Mouse (Mus musculus): Measurements from ENCODE around the gene Fam131a. TPM values are rescaled to one million over a fixed set of nuclear protein-coding genes. Genes with fewer than 3 reads are reported as not detected.
"Not testable (repeated sequence)": the region's sequence is repeated elsewhere in the genome, so short reads cannot be mapped to it uniquely, and the experiment has no call there.

Fam131a gene
- total and polyA plus RNA-seq, 3 experiments: not detected

DNA sequence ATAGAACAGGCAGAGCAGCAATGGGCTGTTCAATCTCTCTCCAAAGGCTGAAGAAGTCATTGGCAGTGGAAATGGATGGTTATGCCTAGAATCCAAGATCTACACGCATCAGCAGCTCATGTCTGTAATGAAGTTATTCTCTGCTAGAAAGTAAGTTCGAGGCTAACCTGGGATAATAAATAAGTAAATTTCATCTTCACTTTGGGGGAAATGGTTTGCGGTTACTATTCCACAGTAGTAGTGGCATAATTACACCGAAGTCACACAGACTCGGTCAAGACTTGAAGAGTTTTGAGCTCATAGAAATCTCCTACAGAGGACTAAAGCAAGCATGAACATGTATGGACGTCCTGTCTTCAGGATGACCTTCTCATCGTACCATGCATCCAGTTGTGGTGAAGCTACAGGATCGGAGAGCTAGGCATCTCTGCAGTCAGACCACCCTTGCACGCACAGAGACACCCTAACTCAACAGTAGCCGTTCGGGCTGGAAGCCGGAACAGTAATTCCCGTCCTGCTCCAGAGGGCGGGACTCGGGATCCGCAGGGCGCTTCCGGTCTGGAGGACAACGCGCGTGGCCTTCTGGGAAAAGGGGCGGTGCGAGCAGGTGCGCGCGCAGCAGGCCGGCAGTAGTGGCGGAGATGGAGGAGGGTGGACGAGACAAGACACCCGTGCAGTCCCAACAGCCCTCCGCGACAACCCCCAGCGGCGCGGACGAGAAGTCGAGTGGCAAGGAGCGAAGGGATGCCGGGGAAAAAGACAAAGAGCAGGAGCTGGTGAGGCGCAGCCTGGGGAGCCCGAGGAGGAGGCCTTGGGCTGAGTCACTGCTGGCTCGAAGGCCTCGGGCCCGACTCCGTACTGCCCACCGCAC lies 41.7 kb upstream of the Fam131a start, which contains the start of gene Psmd2 (continued):
- TF ChIP-seq BHLHE40 (IDR thresholded peaks at IDR 0.05; ENCODE audit: borderline replicate concordance, low read depth, low read length): no peak
- peak; percentile 95 for TF ChIP-seq SIN3A (IDR thresholded peaks at IDR 0.05; ENCODE audit: low read length)
- TF ChIP-seq MAX (IDR thresholded peaks at IDR 0.05; ENCODE audit: low read length): peak; percentile 78
- peak; percentile 51; the same call in 1 of the 2 replicates for TF ChIP-seq USF1 (IDR thresholded peaks at IDR 0.05; ENCODE audit: low read depth, low read length)

DNA sequence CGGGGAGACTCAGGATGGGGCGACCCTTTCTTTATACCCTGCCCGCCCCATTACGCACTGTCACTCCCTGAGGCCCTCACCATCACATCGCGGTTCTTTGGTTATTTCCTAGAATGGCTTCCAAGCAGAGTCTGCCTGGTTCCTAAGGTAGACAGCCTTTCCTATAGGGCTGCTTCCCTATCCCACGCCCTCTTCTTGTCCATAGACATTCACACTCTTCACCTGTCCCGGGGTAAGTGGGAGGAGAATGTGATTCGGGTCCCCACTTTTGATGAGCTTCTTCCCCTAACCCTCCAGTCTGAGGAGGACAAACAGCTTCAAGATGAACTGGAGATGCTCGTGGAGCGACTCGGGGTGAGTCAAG lies 41.1 kb upstream of the Fam131a start:
- TF ChIP-seq TAL1 (IDR thresholded peaks at IDR 0.05; ENCODE audit: low read length): no peak
- DNase-seq (ENCODE audit: low read depth, low spot score): no peak
- peak overlapping the region; percentile 81 to 94 for H3K4me3 ChIP-seq (ENCODE audit: control insufficient read depth in 1 of 2, insufficient read depth in 1 of 2, low read depth in 2 of 2, low read length in 2 of 2)

GRCm38 (mm10) chr16:20653315-20653714 lies 39.7 kb upstream of the Fam131a start:
- H3K27me3 ChIP-seq (ENCODE audit: control insufficient read depth in 1 of 2, insufficient read depth in 2 of 2, low read length in 2 of 2): no peaks in the 10 kb centered on the region
- H3K27ac ChIP-seq (ENCODE audit: control insufficient read depth, low read depth, low read length): no peak overlapping the region
- TF ChIP-seq EP300 (IDR thresholded peaks at IDR 0.05; ENCODE audit: low read depth in 1 of 2, low read length in 2 of 2): no peak
- TF ChIP-seq CTCF (IDR thresholded peaks at IDR 0.05 in 2 of 3, conservative IDR thresholded peaks at IDR 0.05 in 1 of 3; ENCODE audit: control insufficient read depth in 1 of 3, insufficient read depth in 1 of 3, low read depth in 2 of 3, low read length in 3 of 3, poor library complexity in 1 of 3, severe bottlenecking in 1 of 3): peak in 2 of 3 experiments; percentile 8 to 28; a peak in 2 of 6 replicates
- H3K9me3 ChIP-seq (replicated peaks; ENCODE audit: insufficient read depth, low read length): no peaks in the 10 kb centered on the region
- H3K79me2 ChIP-seq (ENCODE audit: control insufficient read depth, insufficient read depth, low read length, poor library complexity): peaks cover 23% of the 10 kb centered on the region
- H3K9ac ChIP-seq (ENCODE audit: control insufficient read depth, low read depth, low read length, poor library complexity, severe bottlenecking): no peak overlapping the region
- H3K36me3 ChIP-seq (ENCODE audit: control insufficient read depth in 1 of 2, insufficient read depth in 2 of 2, low read length in 2 of 2): peaks cover 11 to 13% of the 10 kb centered on the region in 2 experiments
- no peak overlapping the region for H3K4me3 ChIP-seq (ENCODE audit: control insufficient read depth in 1 of 2, insufficient read depth in 1 of 2, low read depth in 2 of 2, low read length in 2 of 2)
- H3K4me1 ChIP-seq (ENCODE audit: control insufficient read depth in 1 of 2, insufficient read depth in 2 of 2, low read length in 2 of 2): peaks cover 0 to 8% of the 10 kb centered on the region in 2 experiments
- peak; percentile 47 for DNase-seq (ENCODE audit: low read depth, low spot score)

More for the DNA sequence above, 41.1 kb upstream of the Fam131a start:
- Histone ChIP-seq H3K9me3 (replicated peaks; ENCODE audit: insufficient read depth, low read length) (no peaks in the 10 kb centered on the region), H3K79me2 (ENCODE audit: control insufficient read depth, insufficient read depth, low read length, poor library complexity) (peaks cover 23% of the 10 kb centered on the region), H3K4me1 (ENCODE audit: control insufficient read depth in 1 of 2, insufficient read depth in 2 of 2, low read length in 2 of 2) (peaks cover 0 to 8% of the 10 kb centered on the region in 2 experiments), H3K9ac (ENCODE audit: control insufficient read depth, low read depth, low read length, poor library complexity, severe bottlenecking) (peak overlapping the region; percentile 81), H3K27me3 (ENCODE audit: control insufficient read depth in 1 of 2, insufficient read depth in 2 of 2, low read length in 2 of 2) (no peaks in the 10 kb centered on the region), H3K27ac (ENCODE audit: control insufficient read depth, low read depth, low read length) (no peak overlapping the region; the same call in 1 of the 2 replicates), H3K36me3 (ENCODE audit: control insufficient read depth in 1 of 2, insufficient read depth in 2 of 2, low read length in 2 of 2) (peaks cover 8 to 13% of the 10 kb centered on the region in 2 experiments)

DNA sequence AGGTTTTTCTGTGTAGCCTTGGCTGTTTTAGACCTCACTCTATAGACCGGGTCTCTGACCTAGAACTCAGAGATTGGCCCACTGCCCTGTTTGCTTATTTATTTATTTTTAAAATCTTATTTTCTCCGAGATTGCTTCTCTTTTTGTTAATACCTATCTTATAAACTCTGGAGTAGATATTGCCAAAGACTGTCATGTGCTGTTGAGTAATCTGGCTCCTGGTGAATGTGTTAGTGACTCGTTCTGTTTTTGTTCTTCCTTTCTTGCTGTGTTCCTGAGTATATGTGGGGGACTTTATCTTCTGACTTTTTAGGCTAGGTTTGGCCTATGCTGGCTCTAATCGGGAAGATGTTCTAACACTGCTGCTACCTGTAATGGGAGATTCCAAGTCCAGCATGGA lies 35.4 kb upstream of the Fam131a start:
- no peak overlapping the region for H3K4me3 ChIP-seq (ENCODE audit: control insufficient read depth in 1 of 2, insufficient read depth in 1 of 2, low read depth in 2 of 2, low read length in 2 of 2)
- no peak overlapping the region for H3K9ac ChIP-seq (ENCODE audit: control insufficient read depth, low read depth, low read length, poor library complexity, severe bottlenecking)
- TF ChIP-seq JUND (IDR thresholded peaks at IDR 0.05; ENCODE audit: low read depth, low read length) (no peak), MXI1 (IDR thresholded peaks at IDR 0.05; ENCODE audit: low read depth, low read length) (no peak), NELFE (IDR thresholded peaks at IDR 0.05; ENCODE audit: low read depth, low read length) (no peak), MAFK (IDR thresholded peaks at IDR 0.05; ENCODE audit: borderline replicate concordance, low read depth, low read length) (no peak)
- H3K27me3 ChIP-seq (ENCODE audit: control insufficient read depth in 1 of 2, insufficient read depth in 2 of 2, low read length in 2 of 2): no peaks in the 10 kb centered on the region
- peaks cover 0 to 5% of the 10 kb centered on the region in 2 experiments for H3K4me1 ChIP-seq (ENCODE audit: control insufficient read depth in 1 of 2, insufficient read depth in 2 of 2, low read length in 2 of 2)
- DNase-seq (ENCODE audit: low read depth, low spot score): no peak
- H3K79me2 ChIP-seq (ENCODE audit: control insufficient read depth, insufficient read depth, low read length, poor library complexity): peaks cover 11% of the 10 kb centered on the region
- no peak overlapping the region for H3K27ac ChIP-seq (ENCODE audit: control insufficient read depth, low read depth, low read length)
- H3K9me3 ChIP-seq (replicated peaks; ENCODE audit: insufficient read depth, low read length): no peaks in the 10 kb centered on the region
- peaks cover 9 to 14% of the 10 kb centered on the region in 2 experiments for H3K36me3 ChIP-seq (ENCODE audit: control insufficient read depth in 1 of 2, insufficient read depth in 2 of 2, low read length in 2 of 2)

- DNase-seq (ENCODE audit: low read depth, low spot score); H3K4me3 ChIP-seq (ENCODE audit: control insufficient read depth in 1 of 2, insufficient read depth in 1 of 2, low read depth in 2 of 2, low read length in 2 of 2); H3K27ac ChIP-seq (ENCODE audit: control insufficient read depth, low read depth, low read length); H3K36me3 ChIP-seq (ENCODE audit: control insufficient read depth in 1 of 2, insufficient read depth in 2 of 2, low read length in 2 of 2); H3K27me3 ChIP-seq (ENCODE audit: control insufficient read depth in 1 of 2, insufficient read depth in 2 of 2, low read length in 2 of 2); H3K79me2 ChIP-seq (ENCODE audit: control insufficient read depth, insufficient read depth, low read length, poor library complexity); H3K4me1 ChIP-seq (ENCODE audit: control insufficient read depth in 1 of 2, insufficient read depth in 2 of 2, low read length in 2 of 2); H3K9me3 ChIP-seq (replicated peaks; ENCODE audit: insufficient read depth, low read length); H3K9ac ChIP-seq (ENCODE audit: control insufficient read depth, low read depth, low read length, poor library complexity, severe bottlenecking): not testable (repeated sequence)
Measured at GRCm38 (mm10) chr16:20668013-20668412, 25.0 kb upstream of the Fam131a start, which contains the start of gene Eif4g1. Gene Eif4g1 (plus strand): TSS chr16:20668313.

All from MEL (cell line).